Mouse (Mus musculus) lung, embryonic 14.5 days (tissue): ENCODE data around the gene Rabif. TPM values are rescaled to one million over a fixed set of nuclear protein-coding genes. Genes with fewer than 3 reads are reported as not detected.

Experiments
- ATAC-seq: fragments of 200-750 bp; cut with Nextera tagmentation; 2 replicates; pipeline ENCODE4 v1.8.0; 2017; ENCODE audit warnings: mild to moderate bottlenecking, moderate TSS enrichment, moderate library complexity; ENCODE audit not compliant: insufficient read depth
- DNase-seq: peaks from one replicate; pipeline ENCODE4 v3.0.0-alpha.2; 2015
- H3K27ac ChIP-seq: fragments of 300-500 bp; sonication (generic); 2 replicates; pipeline ENCODE4 v1.5.1; 2014; ENCODE audit warnings: low read depth, mild to moderate bottlenecking, moderate library complexity
- H3K27me3 ChIP-seq: fragments of 300-500 bp; sonication (generic); 2 replicates; pipeline ENCODE4 v1.6.1; 2014; ENCODE audit warnings: low read length, control low read depth; ENCODE audit not compliant: insufficient read depth
- H3K36me3 ChIP-seq: fragments of 300-500 bp; sonication (generic); 2 replicates; pipeline ENCODE4 v1.6.1; 2014; ENCODE audit warnings: control low read depth; ENCODE audit not compliant: insufficient read depth
- H3K4me1 ChIP-seq: fragments of 300-500 bp; sonication (generic); 2 replicates; pipeline ENCODE4 v1.6.1; 2014; ENCODE audit warnings: antibody characterized with exemption, control low read depth; ENCODE audit not compliant: insufficient read depth
- H3K4me2 ChIP-seq: fragments of 300-500 bp; sonication (generic); 2 replicates; pipeline ENCODE4 v1.6.1; 2014; ENCODE audit warnings: mild to moderate bottlenecking
- H3K4me3 ChIP-seq: fragments of 300-500 bp; sonication (generic); 2 replicates; pipeline ENCODE4 v1.5.1; 2014; ENCODE audit warnings: low read depth, low read length
- H3K9ac ChIP-seq: fragments of 300-500 bp; sonication (generic); 2 replicates; pipeline ENCODE4 v1.6.1; 2014
- H3K9me3 ChIP-seq: fragments of 300-500 bp; sonication (generic); 2 replicates; pipeline ENCODE4 v1.6.1; 2016; ENCODE audit warnings: low read depth, low read length, control low read depth
- CTCF ChIP-seq: IDR thresholded peaks from 2 replicates; pipeline ENCODE4 v1.5.1; 2016; ENCODE audit warnings: antibody characterized with exemption, low read depth
- WGBS: fragments of 180-500 bp; shearing (Covaris S2); extraction: QIAGEN DNeasy Blood & Tissue Kit; methylation state at CpG from one replicate; pipeline ENCODE4 v1.1.7; 2014; 5-methylcytosine and 5-hydroxymethylcytosine counted together
- polyA plus RNA-seq: library from polyadenylated mRNA; unstranded; fragments of >200 nt; fragmentation: Nextera tagmentation; extraction: Ambion mirVana; gene quantifications from 2 replicates; pipeline ENCODE4 v1.2.1, GENCODE M21; 2014

The Rabif gene
- polyA plus RNA-seq, 1 experiment from 2014 or later, result 39.6 TPM

DNA sequence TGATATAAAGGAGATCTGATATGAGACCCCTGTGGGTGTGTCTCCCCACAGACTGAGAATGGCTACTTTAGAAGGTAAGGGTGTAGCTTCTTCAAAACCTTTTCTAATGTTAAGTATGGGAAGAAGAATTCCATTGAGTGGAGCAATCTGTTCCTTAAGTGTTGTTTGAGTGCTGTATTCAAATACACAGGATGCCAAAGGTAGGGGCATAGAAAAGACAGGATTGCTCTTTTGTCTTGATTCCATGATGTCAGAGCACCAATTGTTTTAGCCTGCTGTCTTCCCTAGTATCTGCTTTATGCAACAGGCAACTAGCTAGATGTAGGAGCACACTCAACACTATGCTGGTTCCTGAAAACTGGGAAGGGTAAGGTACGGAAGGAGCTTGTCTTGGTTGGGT lies 40.6 kb downstream of the Rabif start:
- no peak for DNase-seq
- 95% methylated on average over 1 of the region's 1 CpGs for WGBS

DNA sequence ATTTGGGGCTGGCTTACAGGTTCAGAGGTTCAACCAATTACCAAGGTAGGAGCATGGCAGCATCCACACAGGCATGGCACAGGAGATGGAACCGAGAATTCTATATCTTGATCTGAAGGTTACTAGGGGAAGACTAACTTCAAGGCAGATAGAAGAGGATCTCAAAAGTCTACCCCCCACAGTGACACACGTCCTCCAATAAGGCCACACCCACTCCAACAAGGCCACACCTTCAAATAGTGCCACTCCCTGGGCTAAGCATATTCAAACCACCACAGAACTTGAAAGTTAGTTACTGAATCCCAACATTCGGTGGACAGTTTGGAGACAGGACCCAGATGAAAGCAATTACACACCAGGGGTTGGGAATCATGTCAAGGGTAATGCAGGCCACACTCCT lies 41.1 kb downstream of the Rabif start:
- Histone ChIP-seq H3K27ac (no peak overlapping the region), H3K4me1 (no peaks in the 10 kb centered on the region), H3K27me3 (no peaks in the 10 kb centered on the region), H3K9me3 (no peaks in the 10 kb centered on the region), H3K9ac (no peak overlapping the region), H3K4me3 (no peak overlapping the region), H3K36me3 (no peaks in the 10 kb centered on the region), H3K4me2 (no peak overlapping the region)
- no peak for TF ChIP-seq CTCF
- WGBS, result 66% methylated on average over 3 of the region's 3 CpGs
- DNase-seq (no peak), ATAC-seq (no peak)

More for the DNA sequence above, 40.6 kb downstream of the Rabif start:
- no peaks in the 10 kb centered on the region for H3K9me3 ChIP-seq
- H3K4me3 ChIP-seq, result no peak overlapping the region
- no peaks in the 10 kb centered on the region for H3K4me1 ChIP-seq
- H3K4me2 ChIP-seq, result no peak overlapping the region
- no peak overlapping the region for H3K9ac ChIP-seq
- no peak overlapping the region for H3K27ac ChIP-seq
- TF ChIP-seq CTCF, result no peak
- no peaks in the 10 kb centered on the region for H3K36me3 ChIP-seq
- no peak for ATAC-seq
- H3K27me3 ChIP-seq, result no peaks in the 10 kb centered on the region

DNA sequence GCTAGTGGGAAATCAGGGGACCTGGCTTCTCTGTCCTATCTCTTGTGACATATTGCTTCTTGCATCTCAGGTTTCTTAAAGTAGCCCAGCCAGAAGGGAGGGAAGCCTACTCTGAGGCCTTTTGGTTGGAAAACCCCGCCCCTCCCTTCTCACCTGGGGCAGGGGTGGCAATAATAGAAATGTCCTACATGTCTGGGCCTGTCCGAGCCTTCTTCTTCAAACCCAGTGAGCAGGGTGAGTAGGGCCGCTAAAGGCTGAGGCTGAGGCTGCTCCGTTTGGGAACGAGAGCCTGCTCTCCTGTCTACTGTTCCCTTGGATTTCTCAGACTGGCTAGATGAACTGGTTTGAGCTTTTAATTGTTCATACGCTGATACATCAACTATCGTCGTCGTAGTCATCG lies 46.2 kb downstream of the Rabif start:
- no peak for DNase-seq
- H3K27ac ChIP-seq, result no peak overlapping the region

DNA sequence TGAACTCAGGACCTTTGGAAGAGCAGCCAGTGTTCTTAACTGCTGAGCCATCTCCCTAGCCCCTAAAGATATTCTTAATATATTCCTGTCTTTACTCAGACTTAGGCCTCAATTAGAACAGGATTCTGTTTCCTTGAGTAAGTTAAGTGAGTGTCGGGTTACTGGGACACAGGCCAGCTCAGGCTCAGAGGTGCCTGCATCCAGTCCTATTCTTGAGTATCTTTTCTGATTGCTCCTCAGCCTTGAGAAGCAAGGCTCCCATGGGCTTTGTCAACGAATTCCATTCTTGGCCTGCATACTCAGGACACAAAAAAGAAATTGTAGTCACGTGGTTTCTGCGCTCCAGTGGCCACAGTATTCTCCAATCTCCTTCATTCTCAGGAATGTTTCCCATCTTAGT lies 53.8 kb downstream of the Rabif start:
- H3K9me3 ChIP-seq, result no peaks in the 10 kb centered on the region
- WGBS, result 57% methylated on average over 4 of the region's 4 CpGs
- no peak overlapping the region for H3K9ac ChIP-seq
- no peaks in the 10 kb centered on the region for H3K36me3 ChIP-seq
- no peak for TF ChIP-seq CTCF
- H3K4me1 ChIP-seq, result no peaks in the 10 kb centered on the region
- ATAC-seq, result no peak
- peak; percentile 43 for DNase-seq
- H3K27ac ChIP-seq, result no peak overlapping the region
- no peaks in the 10 kb centered on the region for H3K27me3 ChIP-seq
- no peak overlapping the region for H3K4me3 ChIP-seq
- H3K4me2 ChIP-seq, result no peak overlapping the region

More for the DNA sequence above, 46.2 kb downstream of the Rabif start:
- Histone ChIP-seq H3K4me3 (no peak overlapping the region), H3K36me3 (no peaks in the 10 kb centered on the region), H3K9me3 (no peaks in the 10 kb centered on the region), H3K9ac (no peak overlapping the region), H3K4me1 (no peaks in the 10 kb centered on the region), H3K4me2 (no peak overlapping the region), H3K27me3 (no peaks in the 10 kb centered on the region)
- no peak for TF ChIP-seq CTCF
- ATAC-seq, result no peak
- WGBS, result 81% methylated on average over 10 of the region's 10 CpGs

DNA sequence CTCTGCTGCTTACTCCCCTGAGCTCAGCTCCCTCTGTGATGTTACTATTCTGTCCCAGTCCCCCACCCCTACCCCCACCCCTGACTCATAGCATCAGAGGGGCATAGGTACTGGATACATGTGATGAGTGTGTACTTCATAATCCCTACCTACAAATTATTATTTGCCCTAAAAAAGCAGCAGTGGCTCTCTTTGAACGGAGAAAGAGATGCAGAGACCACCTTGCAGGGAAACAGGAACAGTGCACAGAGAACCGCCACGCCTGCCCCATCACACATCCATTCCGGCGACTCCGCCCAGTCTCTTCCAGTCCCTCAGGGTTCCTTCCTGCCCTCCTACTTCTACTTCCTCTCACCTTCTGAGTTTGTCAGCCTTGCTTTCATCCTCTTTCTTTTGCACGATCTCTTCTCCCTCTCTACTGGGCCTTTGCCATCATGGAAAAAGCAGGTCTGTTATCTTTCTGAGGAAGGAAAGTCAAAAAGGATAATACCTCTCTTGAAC lies 55.2 kb downstream of the Rabif start, which contains the start of gene Mgat4e:
Mgat4e (minus strand) TSS at position 51 of the 501 bp plus-strand sequence.
- Histone ChIP-seq H3K27me3 (no peaks in the 10 kb centered on the region), H3K36me3 (no peaks in the 10 kb centered on the region), H3K4me1 (no peaks in the 10 kb centered on the region), H3K27ac (no peak within 1 kb of the TSS), H3K4me3 (no peak within 1 kb of the TSS), H3K9me3 (no peaks in the 10 kb centered on the region), H3K4me2 (no peak within 1 kb of the TSS), H3K9ac (no peak within 1 kb of the TSS)
- no peak for ATAC-seq
- WGBS, result 45% methylated on average over 7 of the region's 7 CpGs
- DNase-seq, result no peak
- TF ChIP-seq CTCF, result no peak

DNA sequence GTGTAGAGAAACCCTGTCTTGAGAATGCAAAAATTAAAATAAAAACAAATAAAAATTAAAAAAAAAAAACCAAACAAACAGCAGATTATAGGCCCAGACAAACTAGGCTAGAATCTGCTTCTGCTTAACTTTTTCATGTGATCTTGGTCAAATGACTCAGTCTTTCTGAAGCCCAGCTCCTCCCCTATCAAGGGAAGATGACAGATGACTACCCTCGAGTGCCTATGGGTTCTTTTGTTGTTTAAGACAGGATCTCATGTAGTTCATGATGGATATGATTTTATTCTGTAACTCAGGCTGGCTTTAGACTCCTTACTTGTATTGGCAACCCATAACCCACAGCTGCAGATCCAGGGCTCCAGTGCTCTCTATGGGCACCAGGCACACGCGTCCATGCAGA lies 57.4 kb downstream of the Rabif start:
- Histone ChIP-seq H3K9ac (no peak overlapping the region), H3K4me3 (no peak overlapping the region), H3K27me3 (no peaks in the 10 kb centered on the region), H3K4me2 (no peak overlapping the region), H3K27ac (no peak overlapping the region), H3K36me3 (no peaks in the 10 kb centered on the region), H3K9me3 (no peaks in the 10 kb centered on the region), H3K4me1 (peaks cover 6% of the 10 kb centered on the region; the same call in 1 of the 2 replicates)
- WGBS, result 80% methylated on average over 3 of the region's 3 CpGs
- no peak for DNase-seq
- ATAC-seq, result no peak
- no peak for TF ChIP-seq CTCF

DNA sequence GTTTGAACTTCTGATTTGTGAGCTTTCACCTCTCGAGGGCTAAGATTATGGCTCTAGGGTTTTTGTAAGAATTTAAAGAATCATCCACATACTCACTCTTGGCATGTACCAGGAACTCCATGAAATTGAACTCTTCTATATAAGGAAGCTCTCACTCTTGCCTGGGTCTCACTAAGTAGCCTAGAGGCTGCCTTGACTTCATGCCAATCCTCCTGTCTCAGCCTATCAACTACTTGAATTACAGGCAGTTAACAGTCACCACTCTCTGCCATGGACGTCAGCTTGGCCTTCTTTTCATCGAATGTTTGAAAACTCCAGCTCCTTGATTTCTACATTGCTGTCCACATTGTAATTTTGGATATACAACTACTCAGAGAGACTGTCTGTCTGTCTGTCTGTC lies 57.9 kb downstream of the Rabif start:
- Histone ChIP-seq H3K27ac (no peak overlapping the region), H3K9me3 (no peaks in the 10 kb centered on the region), H3K4me3 (no peak overlapping the region), H3K27me3 (no peaks in the 10 kb centered on the region), H3K36me3 (no peaks in the 10 kb centered on the region), H3K4me2 (no peak overlapping the region), H3K9ac (no peak overlapping the region), H3K4me1 (peaks cover 9% of the 10 kb centered on the region)
- DNase-seq (no peak), ATAC-seq (no peak)
- 48% methylated on average over 3 of the region's 3 CpGs for WGBS
- no peak for TF ChIP-seq CTCF
